Mouse (Mus musculus) kidney, embryonic 15.5 days (tissue): ENCODE measurements around the gene D130043K22Rik. TPM values are rescaled to one million over a fixed set of nuclear protein-coding genes. Genes with fewer than 3 reads are reported as not detected.

Source experiments
- ATAC-seq: fragments of 200-750 bp; cut with Nextera tagmentation; replicated peaks from 2 replicates; pipeline ENCODE4 v1.8.0; 2017; ENCODE audit warnings: moderate TSS enrichment; ENCODE audit not compliant: low FRiP score
- H3K27ac ChIP-seq: fragments of 300-500 bp; sonication (generic); 2 replicates; pipeline ENCODE4 v1.5.1; 2015; ENCODE audit warnings: mild to moderate bottlenecking, inconsistent platforms
- H3K27me3 ChIP-seq: fragments of 300-500 bp; sonication (generic); 2 replicates; pipeline ENCODE4 v1.6.1; 2015; ENCODE audit warnings: inconsistent platforms
- H3K36me3 ChIP-seq: fragments of 300-500 bp; sonication (generic); 2 replicates; pipeline ENCODE4 v1.6.1; 2015; ENCODE audit warnings: inconsistent platforms
- H3K4me1 ChIP-seq: fragments of 300-500 bp; sonication (generic); 2 replicates; pipeline ENCODE4 v1.6.1; 2015; ENCODE audit warnings: inconsistent platforms
- H3K4me2 ChIP-seq: fragments of 300-500 bp; sonication (generic); 2 replicates; pipeline ENCODE4 v1.6.1; 2015; ENCODE audit warnings: moderate library complexity, mild to moderate bottlenecking, inconsistent platforms
- H3K4me3 ChIP-seq: fragments of 300-500 bp; sonication (generic); replicated peaks from 2 replicates; pipeline ENCODE4 v1.5.1; 2015; ENCODE audit warnings: mild to moderate bottlenecking, inconsistent platforms
- H3K9ac ChIP-seq: fragments of 300-500 bp; sonication (generic); 2 replicates; pipeline ENCODE4 v1.6.1; 2015; ENCODE audit warnings: mild to moderate bottlenecking, inconsistent platforms
- H3K9me3 ChIP-seq: fragments of 300-500 bp; sonication (generic); replicated peaks from 2 replicates; pipeline ENCODE4 v1.6.1; 2016; ENCODE audit warnings: inconsistent platforms
- WGBS: fragments of 180-500 bp; shearing (Covaris S2); methylation state at CpG from one replicate; pipeline ENCODE4 v1.1.7; 2015; ENCODE audit warnings: mixed read lengths; 5-methylcytosine and 5-hydroxymethylcytosine counted together
- polyA plus RNA-seq: library from polyadenylated mRNA; unstranded; fragments of >200 nt; fragmentation: Nextera tagmentation; extraction: Ambion mirVana; gene quantifications from 2 replicates; pipeline ENCODE4 v1.2.1, GENCODE M21; 2015

The D130043K22Rik gene
- polyA plus RNA-seq, 1 experiment from 2014 or later: 0.61 TPM

DNA sequence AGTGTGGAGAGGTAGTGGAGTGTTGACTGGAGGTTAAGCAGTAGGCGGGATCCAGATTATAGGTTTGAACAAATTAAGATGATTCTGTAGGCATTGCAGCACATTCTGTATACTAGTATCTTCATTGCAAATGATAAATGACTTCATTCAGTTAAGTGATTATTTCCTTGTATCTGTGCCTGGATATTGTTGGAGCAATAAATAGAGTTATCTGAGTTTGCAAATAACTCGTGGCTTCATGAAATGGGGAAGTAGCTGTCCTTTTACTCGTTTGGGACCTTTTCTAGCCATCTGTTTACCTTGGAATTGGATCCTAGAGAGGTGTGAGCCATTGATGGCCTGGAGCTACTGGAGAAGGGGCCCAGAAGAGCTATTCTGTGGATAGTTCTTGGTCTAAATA lies 5.1 kb upstream of the D130043K22Rik start:
- Histone ChIP-seq H3K9ac (no peak overlapping the region), H3K9me3 (no peaks in the 10 kb centered on the region), H3K4me1 (peaks cover 4% of the 10 kb centered on the region), H3K27ac (no peak overlapping the region), H3K4me3 (no peak overlapping the region), H3K27me3 (no peaks in the 10 kb centered on the region), H3K4me2 (no peak overlapping the region), H3K36me3 (peaks cover 44% of the 10 kb centered on the region)
- no peak for ATAC-seq
- whole genome bisulfite sequencing: 52% methylated on average over 3 of the region's 3 CpGs

DNA sequence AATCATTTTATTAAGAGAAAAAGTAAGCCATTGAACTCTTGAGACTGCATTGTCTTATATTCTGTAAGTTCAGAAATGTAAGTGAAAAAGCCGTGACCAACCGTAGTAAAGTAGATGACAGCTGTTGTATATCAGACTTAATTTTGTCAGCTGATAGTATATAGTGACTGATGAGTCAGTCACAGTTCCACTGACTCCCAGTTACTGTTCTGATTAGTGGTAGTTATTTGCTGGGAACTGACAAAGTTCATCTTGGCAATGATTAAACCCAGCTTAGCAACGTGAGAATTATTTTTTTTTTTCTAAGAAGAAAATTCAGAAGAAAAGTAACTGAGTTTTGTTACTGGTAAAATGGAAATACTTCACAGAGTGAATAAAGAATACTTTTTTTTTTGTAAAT lies 3.2 kb upstream of the D130043K22Rik start:
- 68% methylated on average over 3 of the region's 3 CpGs for WGBS
- no peak for ATAC-seq

DNA sequence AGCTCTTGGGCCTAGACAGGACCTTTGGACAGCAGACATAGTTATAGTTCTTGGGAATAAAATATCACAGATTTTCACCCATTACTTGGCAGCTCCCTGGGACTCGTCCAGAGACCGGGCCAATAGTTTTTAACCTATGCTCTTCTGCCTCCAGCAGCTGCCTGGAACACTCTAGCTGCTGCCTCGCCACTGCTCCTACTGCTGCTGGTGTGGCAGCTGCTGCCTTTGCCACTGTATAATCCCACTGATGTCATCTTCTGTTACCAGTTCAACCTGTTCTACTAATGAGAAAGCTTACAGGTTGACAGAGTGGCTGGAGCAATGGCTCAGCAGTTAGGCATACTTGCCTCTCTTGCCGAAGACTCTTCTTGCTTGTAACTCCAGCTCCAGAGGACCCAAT lies 4.4 kb downstream of the D130043K22Rik start:
- no peaks in the 10 kb centered on the region for H3K36me3 ChIP-seq
- H3K27ac ChIP-seq: no peak overlapping the region
- no peaks in the 10 kb centered on the region for H3K27me3 ChIP-seq
- H3K4me3 ChIP-seq: no peak overlapping the region
- no peak for ATAC-seq
- H3K4me1 ChIP-seq: peaks cover 13% of the 10 kb centered on the region
- H3K9ac ChIP-seq: no peak overlapping the region
- 70% methylated on average over 4 of the region's 4 CpGs for WGBS
- no peaks in the 10 kb centered on the region for H3K9me3 ChIP-seq
- H3K4me2 ChIP-seq: no peak overlapping the region

More for the DNA sequence above, 3.2 kb upstream of the D130043K22Rik start:
- Histone ChIP-seq H3K9me3 (no peaks in the 10 kb centered on the region), H3K4me1 (peaks cover 12% of the 10 kb centered on the region), H3K27ac (no peak overlapping the region), H3K4me3 (no peak overlapping the region), H3K4me2 (no peak overlapping the region), H3K36me3 (peaks cover 37% of the 10 kb centered on the region), H3K27me3 (no peaks in the 10 kb centered on the region), H3K9ac (no peak overlapping the region)

DNA sequence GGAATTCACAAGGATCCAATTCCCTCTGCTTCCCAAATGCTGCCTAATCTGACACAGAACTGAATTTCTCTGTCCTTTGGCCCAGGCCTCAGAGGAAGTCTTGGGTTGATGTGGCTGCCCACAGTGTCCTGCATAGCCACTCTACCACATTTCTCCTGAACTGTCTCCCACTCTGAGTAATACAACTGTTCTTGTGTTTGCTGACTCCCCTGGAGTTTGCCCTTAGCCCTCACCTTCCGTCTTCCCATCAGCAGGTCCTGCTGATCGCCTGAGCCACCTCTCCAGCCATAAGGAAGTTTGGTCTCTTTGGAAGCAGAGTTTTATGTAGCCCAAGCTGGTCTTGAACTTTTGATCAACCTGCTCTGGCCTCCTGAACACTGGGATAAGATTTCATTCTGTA lies 7.1 kb downstream of the D130043K22Rik start:
- Histone ChIP-seq H3K4me1 (no peaks in the 10 kb centered on the region), H3K9ac (no peak overlapping the region), H3K4me2 (no peak overlapping the region), H3K27ac (no peak overlapping the region), H3K36me3 (no peaks in the 10 kb centered on the region), H3K4me3 (no peak overlapping the region), H3K27me3 (no peaks in the 10 kb centered on the region), H3K9me3 (no peaks in the 10 kb centered on the region)
- 87% methylated on average over 2 of the region's 2 CpGs for WGBS
- no peak for ATAC-seq

DNA sequence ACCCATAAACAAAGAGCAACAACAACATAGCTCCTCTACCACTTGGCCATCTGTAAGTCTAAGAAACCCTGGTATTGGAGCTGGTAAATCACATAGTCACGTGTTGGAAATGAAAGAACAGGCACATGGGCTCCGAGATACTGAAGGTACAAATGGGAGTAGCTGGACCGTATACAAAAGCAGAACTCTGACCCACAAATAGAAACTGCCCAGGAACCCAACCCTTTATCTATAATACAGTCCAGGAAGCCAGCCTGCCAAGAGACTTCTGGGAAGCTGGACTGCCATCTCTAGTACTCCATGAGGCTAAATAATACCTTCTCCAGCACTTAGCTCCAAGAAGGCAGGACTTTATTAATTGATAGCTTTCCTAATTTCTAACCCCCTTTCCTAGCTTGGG lies 7.6 kb downstream of the D130043K22Rik start:
- Histone ChIP-seq H3K4me3 (no peak overlapping the region), H3K36me3 (no peaks in the 10 kb centered on the region), H3K4me1 (no peaks in the 10 kb centered on the region), H3K9me3 (no peaks in the 10 kb centered on the region), H3K9ac (no peak overlapping the region), H3K27me3 (no peaks in the 10 kb centered on the region), H3K4me2 (no peak overlapping the region), H3K27ac (no peak overlapping the region)
- 78% methylated on average over 3 of the region's 3 CpGs for WGBS
- no peak for ATAC-seq

DNA sequence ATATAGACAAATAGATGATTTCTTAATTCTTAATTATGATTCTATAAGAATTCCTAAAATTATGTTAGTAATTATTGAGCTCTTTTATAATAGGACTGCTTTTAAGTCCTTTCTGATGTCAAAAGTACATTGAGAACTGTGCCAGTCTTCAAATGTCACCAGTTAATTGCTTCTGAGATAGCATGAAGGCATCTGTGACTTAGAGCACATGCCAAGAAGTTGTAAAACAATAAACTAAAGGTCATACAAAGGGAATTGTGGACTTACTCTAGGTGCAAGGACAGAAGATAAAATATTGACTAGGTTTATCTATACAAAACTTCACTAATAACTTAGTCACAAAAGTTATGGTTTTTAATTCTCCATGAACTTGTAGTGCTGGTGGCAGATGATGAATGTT lies 14.2 kb downstream of the D130043K22Rik start:
- H3K27ac ChIP-seq: no peak overlapping the region
- H3K9me3 ChIP-seq: no peaks in the 10 kb centered on the region
- H3K4me1 ChIP-seq: peaks cover 6% of the 10 kb centered on the region
- no peaks in the 10 kb centered on the region for H3K27me3 ChIP-seq
- no peak overlapping the region for H3K4me2 ChIP-seq
- no peaks in the 10 kb centered on the region for H3K36me3 ChIP-seq
- H3K9ac ChIP-seq: no peak overlapping the region
- ATAC-seq: no peak
- no peak overlapping the region for H3K4me3 ChIP-seq

DNA sequence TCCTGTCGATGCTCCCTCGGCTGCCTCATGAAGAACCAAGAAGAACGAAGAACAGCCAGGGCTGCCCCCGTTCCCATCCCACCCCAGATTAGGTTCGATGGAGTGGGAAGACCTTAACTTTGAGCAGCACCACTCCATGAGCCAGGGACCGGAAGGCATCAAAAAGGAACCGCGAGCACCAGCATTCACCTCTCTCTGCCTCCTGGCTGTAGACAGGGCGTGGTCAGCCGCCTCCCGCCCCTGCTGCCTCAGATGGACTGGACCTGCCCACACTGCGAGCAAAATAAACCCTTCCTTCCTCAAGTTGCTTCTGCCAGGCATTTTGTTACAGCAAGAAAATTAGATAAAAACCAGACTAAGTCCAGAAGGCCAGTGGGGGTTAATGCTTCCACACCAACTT lies 16.1 kb downstream of the D130043K22Rik start:
- H3K36me3 ChIP-seq: no peaks in the 10 kb centered on the region
- no peak overlapping the region for H3K4me3 ChIP-seq

DNA sequence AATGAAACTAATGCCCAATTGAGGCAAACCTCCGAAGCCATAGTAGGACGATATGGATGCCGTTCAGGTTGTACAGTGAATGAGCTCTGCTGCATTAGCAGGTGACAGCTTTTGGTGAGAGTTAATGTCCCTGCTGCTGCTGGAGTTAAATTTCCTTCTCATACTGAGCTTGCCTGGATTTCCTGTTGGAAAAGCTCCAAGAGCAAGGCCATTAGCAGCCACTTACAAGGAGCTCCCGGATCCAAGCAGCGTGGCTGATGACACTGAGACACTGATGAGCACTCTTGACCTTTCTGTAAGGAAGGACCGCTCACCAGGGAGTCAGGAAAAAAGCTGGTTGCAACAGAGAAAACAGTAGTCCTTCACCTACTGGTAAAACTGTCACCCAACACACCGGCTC lies 17.1 kb downstream of the D130043K22Rik start:
- no peaks in the 10 kb centered on the region for H3K27me3 ChIP-seq
- H3K9ac ChIP-seq: no peak overlapping the region
- H3K4me2 ChIP-seq: no peak overlapping the region
- no peak overlapping the region for H3K4me3 ChIP-seq
- H3K36me3 ChIP-seq: no peaks in the 10 kb centered on the region
- H3K9me3 ChIP-seq: no peaks in the 10 kb centered on the region
- WGBS: 40% methylated on average over 7 of the region's 7 CpGs
- H3K27ac ChIP-seq: no peak overlapping the region
- no peak for ATAC-seq
- peaks cover 15% of the 10 kb centered on the region for H3K4me1 ChIP-seq

More for the DNA sequence above, 16.1 kb downstream of the D130043K22Rik start:
- ATAC-seq: no peak
- Histone ChIP-seq H3K27ac (no peak overlapping the region), H3K27me3 (no peaks in the 10 kb centered on the region), H3K4me1 (peaks cover 6% of the 10 kb centered on the region), H3K9ac (no peak overlapping the region), H3K4me2 (no peak overlapping the region), H3K9me3 (no peaks in the 10 kb centered on the region)
- WGBS: 62% methylated on average over 12 of the region's 12 CpGs

DNA sequence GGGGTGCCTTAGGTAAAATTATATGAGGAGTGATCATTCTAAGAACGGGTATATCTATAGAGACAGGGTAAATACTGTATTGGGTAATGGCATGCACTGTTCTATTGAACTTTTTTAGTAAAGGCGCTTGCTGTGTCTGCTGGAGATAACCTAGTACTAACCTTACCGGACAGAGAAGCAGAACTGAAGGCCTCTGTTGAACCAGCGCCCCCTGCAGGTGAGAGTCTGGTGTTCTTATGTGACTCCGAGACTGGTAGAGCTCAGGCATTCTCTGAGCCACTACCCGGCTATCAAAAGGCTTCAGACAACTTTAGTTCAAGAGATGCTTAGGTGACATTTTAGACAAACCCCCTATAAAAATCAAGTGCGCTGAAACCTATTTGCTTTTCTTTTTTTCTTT lies 17.6 kb downstream of the D130043K22Rik start:
- peaks cover 18% of the 10 kb centered on the region for H3K4me1 ChIP-seq
- no peaks in the 10 kb centered on the region for H3K27me3 ChIP-seq
- no peak for ATAC-seq
- no peak overlapping the region for H3K27ac ChIP-seq
- H3K4me2 ChIP-seq: no peak overlapping the region
- H3K36me3 ChIP-seq: no peaks in the 10 kb centered on the region
- no peak overlapping the region for H3K9ac ChIP-seq
- H3K9me3 ChIP-seq: no peaks in the 10 kb centered on the region
- H3K4me3 ChIP-seq: no peak overlapping the region
- WGBS: 68% methylated on average over 7 of the region's 7 CpGs

DNA sequence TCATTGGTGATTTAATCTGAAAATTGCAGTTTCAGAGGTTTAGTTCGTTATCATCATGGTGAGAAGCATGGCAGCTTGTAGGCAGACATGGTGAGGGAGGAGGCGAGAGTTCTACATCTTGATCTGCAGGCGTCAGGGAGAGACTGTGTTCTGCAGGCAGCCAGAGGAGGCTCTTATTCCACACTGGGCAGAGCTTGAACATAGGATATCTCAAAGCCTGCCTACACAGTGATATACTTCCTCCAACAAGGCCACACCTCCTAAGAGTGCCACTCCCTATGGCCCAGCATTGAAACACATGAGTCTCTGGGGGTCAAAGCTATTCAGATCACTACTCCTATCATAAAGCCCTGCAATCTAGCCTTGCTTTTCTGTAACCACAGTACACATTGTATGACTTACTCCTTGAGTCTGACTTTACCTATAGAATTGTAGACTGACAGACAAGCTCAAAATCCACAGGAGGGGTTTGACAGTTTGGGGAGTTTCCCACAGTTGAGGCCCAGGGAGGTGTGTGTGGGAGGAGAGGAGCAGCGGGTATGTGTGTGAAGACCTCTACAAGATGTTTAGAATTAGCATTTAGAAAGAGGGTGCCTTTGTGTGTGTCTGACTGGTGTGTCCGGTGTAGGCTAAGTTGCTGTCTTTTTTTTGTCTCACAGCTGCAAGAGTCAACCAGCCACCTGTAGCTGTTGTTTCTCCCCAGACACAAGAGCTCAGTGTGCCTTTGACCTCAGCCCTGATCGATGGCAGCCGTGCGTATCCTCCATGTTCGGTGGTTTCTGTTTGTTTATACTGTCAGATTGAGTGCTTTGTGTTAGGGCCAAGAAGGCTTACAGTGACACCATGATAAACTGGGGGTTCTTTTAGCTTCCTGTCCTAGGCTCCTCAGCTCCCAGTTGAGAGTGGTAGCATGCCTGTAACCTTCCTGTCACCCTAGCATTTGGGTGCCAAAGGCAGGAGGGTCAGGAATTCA lies 21.8 kb downstream of the D130043K22Rik start:
- Histone ChIP-seq H3K9me3 (no peaks in the 10 kb centered on the region), H3K4me2 (no peak overlapping the region), H3K9ac (no peak overlapping the region), H3K36me3 (no peaks in the 10 kb centered on the region), H3K4me1 (peaks cover 18% of the 10 kb centered on the region), H3K4me3 (no peak overlapping the region), H3K27ac (peak overlapping the region; percentile 54), H3K27me3 (no peaks in the 10 kb centered on the region)
- peak; percentile 86 for ATAC-seq
- WGBS: 43% methylated on average over 9 of the region's 9 CpGs

DNA sequence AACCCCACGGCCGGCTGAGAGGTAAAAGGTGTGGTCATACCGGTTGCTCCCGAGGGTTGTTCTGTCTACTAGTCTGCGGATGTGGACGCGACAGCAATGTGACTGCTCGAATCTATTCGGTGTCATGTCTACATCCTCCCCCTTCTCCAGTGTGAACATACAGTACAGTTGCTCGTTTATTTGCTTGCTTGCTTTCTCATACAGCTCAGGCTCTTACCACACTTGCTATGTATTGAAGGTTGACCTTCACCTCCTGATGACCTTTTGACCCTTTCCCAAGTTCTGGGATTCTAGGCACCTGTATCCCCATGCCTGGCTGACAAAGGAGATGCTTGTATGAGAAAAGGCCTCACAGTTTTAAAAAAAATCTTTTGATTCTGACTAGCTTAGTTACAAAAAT lies 22.9 kb downstream of the D130043K22Rik start:
- 0 out of 2 replicates have a peak, but pooled peaks have one; percentile 19 for ATAC-seq
- Histone ChIP-seq H3K4me3 (no peak overlapping the region), H3K9me3 (no peaks in the 10 kb centered on the region), H3K4me1 (peaks cover 13% of the 10 kb centered on the region), H3K27ac (0 out of 2 replicates have a peak overlapping the region, but pooled peaks have one; percentile 54), H3K36me3 (no peaks in the 10 kb centered on the region), H3K27me3 (no peaks in the 10 kb centered on the region), H3K9ac (no peak overlapping the region), H3K4me2 (no peak overlapping the region)
- 81% methylated on average over 10 of the region's 10 CpGs for WGBS

DNA sequence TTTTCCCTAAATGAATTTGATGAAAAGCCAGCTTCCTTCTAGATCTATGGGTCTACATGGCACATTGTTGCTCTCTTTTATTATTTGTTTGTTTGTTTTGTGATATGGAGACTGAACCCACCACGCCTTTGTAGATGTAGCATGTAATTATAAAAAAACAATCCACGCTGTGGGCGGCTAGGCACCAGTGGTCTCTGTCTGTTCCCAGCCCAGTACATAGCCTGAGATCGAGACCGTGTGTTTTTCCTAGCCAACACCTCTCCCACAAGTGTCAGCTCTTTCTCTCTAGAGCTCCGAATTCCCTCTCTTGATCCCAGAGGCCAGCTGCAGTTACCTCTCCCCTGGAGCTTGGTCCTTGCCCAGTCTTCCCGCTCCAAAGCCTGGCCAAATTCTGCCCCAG lies 23.3 kb downstream of the D130043K22Rik start:
- H3K36me3 ChIP-seq: no peaks in the 10 kb centered on the region
- H3K4me1 ChIP-seq: peaks cover 13% of the 10 kb centered on the region
- no peaks in the 10 kb centered on the region for H3K9me3 ChIP-seq
- WGBS: 61% methylated on average over 7 of the region's 7 CpGs
- no peak overlapping the region for H3K4me2 ChIP-seq
- H3K27me3 ChIP-seq: no peaks in the 10 kb centered on the region
- H3K9ac ChIP-seq: no peak overlapping the region
- peak; percentile 49 for ATAC-seq
- peak overlapping the region; percentile 38 for H3K27ac ChIP-seq
- H3K4me3 ChIP-seq: no peak overlapping the region
